Mouse (Mus musculus): Measurements from ENCODE around the gene Efhc2.

Efhc2 gene

GRCm38 (mm10) chrX:17319126-17319583 lies at the start of gene Efhc2:
Gene Efhc2 (minus strand): TSS chrX:17319368.
- peak; percentile 1 for DNase-seq

- no peak for DNase-seq
These were observed 45.9 kb upstream of the Efhc2 start for GRCm38 (mm10) chrX:17365114-17365513.

GRCm38 (mm10) chrX:17300349-17300880 lies 18.8 kb downstream of the Efhc2 start:
- DNase-seq, result no peak

- DNase-seq, result no peak
These were observed 35.3 kb downstream of the Efhc2 start for GRCm38 (mm10) chrX:17283899-17284298.

GRCm38 (mm10) chrX:17225141-17225540 lies 94.0 kb downstream of the Efhc2 start:
- DNase-seq, result no peak

- DNase-seq, result peak; percentile 0
These were observed 101.7 kb downstream of the Efhc2 start for GRCm38 (mm10) chrX:17217451-17217850.

GRCm38 (mm10) chrX:17213515-17213914 lies 105.7 kb downstream of the Efhc2 start:
- DNase-seq, result no peak

- no peak for DNase-seq
These were observed 143.4 kb downstream of the Efhc2 start for GRCm38 (mm10) chrX:17175748-17176147.

GRCm38 (mm10) chrX:17165638-17166037 lies 153.5 kb downstream of the Efhc2 start:
- DNase-seq, result no peak

Data from lung, postnatal 10 days (tissue).